Comparison of ENCODE assay signal across 10 mouse cellular contexts in genomic region chr5:33434141-33434780, GRCm38 (mm10). TPM values are rescaled to one million over a fixed set of nuclear protein-coding genes. Genes with fewer than 3 reads are reported as not detected.
DNase-seq lines count a peak whose midpoint lies in the region; ATAC-seq lines count a peak whose summit lies in the region.
"Had no signal": no experiment of that assay in that cellular context is flagged by ENCODE, and none has a peak within 500 bp of the region (broad histone marks: within the 10 kb centered on the region; RNA-seq: fewer than 3 reads in every experiment).

No protein-coding gene starts in this region.

- peak overlapping the region; percentile 55 for H3K4me2 ChIP-seq in heart, embryonic 12.5 days
- peak overlapping the region; percentile 32 for H3K4me2 ChIP-seq in hindbrain, embryonic 11.5 days (replicated peaks; ENCODE audit: low read depth, low read length)
- peak overlapping the region; percentile 41 for H3K4me2 ChIP-seq in midbrain, embryonic 14.5 days (ENCODE audit: low read length)

- intact Hi-C loops in gastrocnemius, postnatal 14 days (cut with DNase I; ENCODE audit: low total_unique reads), result no loop called here

- no peak for ATAC-seq in heart, embryonic 12.5 days (ENCODE audit: insufficient number of reproducible peaks, low FRiP score)
- ATAC-seq in hindbrain, embryonic 11.5 days (ENCODE audit: low FRiP score), result no peak
- ATAC-seq in midbrain, embryonic 14.5 days (ENCODE audit: low FRiP score, low TSS enrichment), result no peak
- ATAC-seq in frontal cortex, adult (ENCODE audit: low TSS enrichment), result no peak

- peaks cover 98% of the 10 kb centered on the region for H3K27me3 ChIP-seq in heart, embryonic 12.5 days (replicated peaks)
- peaks cover 96% of the 10 kb centered on the region for H3K27me3 ChIP-seq in hindbrain, embryonic 11.5 days (ENCODE audit: control insufficient read depth, insufficient read depth, low read length)
- H3K27me3 ChIP-seq in midbrain, embryonic 14.5 days (ENCODE audit: control insufficient read depth, insufficient read depth, low read length), result peaks cover 97% of the 10 kb centered on the region

- H3K36me3 ChIP-seq in heart, embryonic 12.5 days, result no peaks in the 10 kb centered on the region
- H3K36me3 ChIP-seq in hindbrain, embryonic 11.5 days (ENCODE audit: control insufficient read depth, insufficient read depth, low read length), result no peaks in the 10 kb centered on the region
- H3K36me3 ChIP-seq in midbrain, embryonic 14.5 days (ENCODE audit: control insufficient read depth, insufficient read depth, low read length), result no peaks in the 10 kb centered on the region

- H3K9ac ChIP-seq in heart, embryonic 12.5 days, result no peak overlapping the region
- H3K9ac ChIP-seq in hindbrain, embryonic 11.5 days (ENCODE audit: low read depth, low read length), result no peak overlapping the region
- 0 out of 2 replicates have a peak overlapping the region, but pooled peaks have one; percentile 4 for H3K9ac ChIP-seq in midbrain, embryonic 14.5 days (replicated peaks; ENCODE audit: low read length)

- peak overlapping the region; percentile 34 for H3K4me3 ChIP-seq in heart, embryonic 12.5 days
- H3K4me3 ChIP-seq in hindbrain, embryonic 11.5 days (ENCODE audit: low read depth, low read length), result peak overlapping the region; percentile 32
- H3K4me3 ChIP-seq in midbrain, embryonic 14.5 days (replicated peaks; ENCODE audit: low read depth, low read length), result peak overlapping the region; percentile 21

- H3K9me3 ChIP-seq in heart, embryonic 12.5 days (replicated peaks), result no peaks in the 10 kb centered on the region
- no peaks in the 10 kb centered on the region for H3K9me3 ChIP-seq in hindbrain, embryonic 11.5 days (ENCODE audit: control insufficient read depth, low read length)
- H3K9me3 ChIP-seq in midbrain, embryonic 14.5 days (ENCODE audit: control insufficient read depth, low read length), result no peaks in the 10 kb centered on the region

- H3K27ac ChIP-seq in heart, embryonic 12.5 days (ENCODE audit: poor library complexity, severe bottlenecking), result no peak overlapping the region
- no peak overlapping the region for H3K27ac ChIP-seq in hindbrain, embryonic 11.5 days (ENCODE audit: low read depth, low read length)
- no peak overlapping the region for H3K27ac ChIP-seq in midbrain, embryonic 14.5 days (replicated peaks; ENCODE audit: low read depth, low read length)

- no peak for DNase-seq in heart, postnatal 4 days
- DNase-seq in ZHBTc4 (ENCODE audit: low read depth, low spot score), result peak; percentile 58
- DNase-seq in hindbrain, embryonic 11.5 days (ENCODE audit: low spot score), result peak; percentile 56
- DNase-seq in midbrain, embryonic 14.5 days, result peak; percentile 60
- no peak for DNase-seq in testis, postnatal 14 days (ENCODE audit: low spot score)
- DNase-seq in gastrocnemius, postnatal 14 days, result no peak

- peaks cover 41% of the 10 kb centered on the region for H3K4me1 ChIP-seq in heart, embryonic 12.5 days (replicated peaks)
- H3K4me1 ChIP-seq in hindbrain, embryonic 11.5 days (replicated peaks; ENCODE audit: control insufficient read depth, insufficient read depth, low read length), result peaks cover 28% of the 10 kb centered on the region
- peaks cover 16% of the 10 kb centered on the region for H3K4me1 ChIP-seq in midbrain, embryonic 14.5 days (ENCODE audit: control insufficient read depth, insufficient read depth, low read length)

- under 1% methylated on average over 56 of the region's 60 CpGs for WGBS in heart, embryonic 12.5 days
- WGBS in hindbrain, embryonic 11.5 days, result under 1% methylated on average over 60 of the region's 60 CpGs
- WGBS in midbrain, embryonic 14.5 days, result 1% methylated on average over 56 of the region's 60 CpGs

RNA-seq across cellular contexts. Expression of gene Nkx1-1, which starts 0.5 kb away (rescaled TPM):
- polyA plus RNA-seq in heart, embryonic 12.5 days (2016; fragmentation: Nextera tagmentation; extraction: Ambion mirVana), result not detected in 2 replicates
- total RNA-seq in heart, postnatal 4 days (2021), result not detected
- polyA plus RNA-seq in hindbrain, embryonic 11.5 days (2014; fragmentation: Nextera tagmentation; extraction: Ambion mirVana), result 0.32 and 0.60 TPM in 2 replicates
- polyA plus RNA-seq in midbrain, embryonic 14.5 days (2014; fragmentation: Nextera tagmentation; extraction: Ambion mirVana), result 0.49 and 0.70 TPM in 2 replicates
- total RNA-seq in gastrocnemius, postnatal 14 days (2021), result not detected
- total RNA-seq: common myeloid progenitor, adult 5-6 weeks; liver, adult 2 months had no signal
- polyA plus RNA-seq: liver, adult 2 months had no signal

RNA-seq across cellular contexts. Expression of gene Uvssa, which starts 55.9 kb away (rescaled TPM):
- 4.1 and 4.6 TPM in 2 replicates for polyA plus RNA-seq in heart, embryonic 12.5 days (2016; fragmentation: Nextera tagmentation; extraction: Ambion mirVana)
- total RNA-seq in heart, postnatal 4 days (2021), result 1 to 10 TPM; 6.3 to 6.7 TPM
- 6.9 and 7.9 TPM in 2 replicates for polyA plus RNA-seq in hindbrain, embryonic 11.5 days (2014; fragmentation: Nextera tagmentation; extraction: Ambion mirVana)
- 7.6 and 8.4 TPM in 2 replicates for polyA plus RNA-seq in midbrain, embryonic 14.5 days (2014; fragmentation: Nextera tagmentation; extraction: Ambion mirVana)
- total RNA-seq in gastrocnemius, postnatal 14 days (2021), result 1 to 10 TPM; 3.2 to 3.6 TPM

Comparison
In these comparisons a context has a peak if more than half of its experiments do, and no peak if none do; other contexts are left out.
1. DNase-seq: peak in ZHBTc4 (single experiment), hindbrain, embryonic 11.5 days (single experiment) and midbrain, embryonic 14.5 days (single experiment); none in heart, postnatal 4 days (single experiment), testis, postnatal 14 days (single experiment) and gastrocnemius, postnatal 14 days (single experiment).
2. Peak in every context shown above with its lines, with median percentiles within 50 percentile points of each other: H3K4me2 ChIP-seq and H3K4me3 ChIP-seq.